Mouse (Mus musculus) midbrain, embryonic 15.5 days (tissue): ENCODE measurements around the gene Fscn1. TPM values are rescaled to one million over a fixed set of nuclear protein-coding genes. Genes with fewer than 3 reads are reported as not detected.

Experiments used
- ATAC-seq: fragments of 200-750 bp; cut with Nextera tagmentation; replicated peaks from 2 replicates; pipeline ENCODE4 v1.8.0; 2017; ENCODE audit warnings: moderate TSS enrichment
- H3K27ac ChIP-seq: fragments of 300-500 bp; sonication (generic); 2 replicates; pipeline ENCODE4 v1.5.1; 2015; ENCODE audit warnings: mild to moderate bottlenecking, inconsistent platforms
- H3K27me3 ChIP-seq: fragments of 300-500 bp; sonication (generic); replicated peaks from 2 replicates; pipeline ENCODE4 v1.6.1; 2015; ENCODE audit warnings: inconsistent platforms
- H3K36me3 ChIP-seq: fragments of 300-500 bp; sonication (generic); replicated peaks from 2 replicates; pipeline ENCODE4 v1.6.1; 2015; ENCODE audit warnings: inconsistent platforms
- H3K4me1 ChIP-seq: fragments of 300-500 bp; sonication (generic); 2 replicates; pipeline ENCODE4 v1.6.1; 2015; ENCODE audit warnings: inconsistent platforms
- H3K4me2 ChIP-seq: fragments of 300-500 bp; sonication (generic); 2 replicates; pipeline ENCODE4 v1.6.1; 2015; ENCODE audit warnings: inconsistent platforms, mild to moderate bottlenecking, moderate library complexity
- H3K4me3 ChIP-seq: fragments of 300-500 bp; sonication (generic); 2 replicates; pipeline ENCODE4 v1.5.1; 2015; ENCODE audit warnings: mild to moderate bottlenecking, inconsistent platforms
- H3K9ac ChIP-seq: fragments of 300-500 bp; sonication (generic); 2 replicates; pipeline ENCODE4 v1.6.1; 2015; ENCODE audit warnings: mild to moderate bottlenecking, inconsistent platforms
- H3K9me3 ChIP-seq: fragments of 300-500 bp; sonication (generic); 2 replicates; pipeline ENCODE4 v1.6.1; 2016; ENCODE audit warnings: inconsistent platforms
- WGBS: fragments of 180-500 bp; shearing (Covaris S2); methylation state at CpG from one replicate; pipeline ENCODE4 v1.1.7; 2015; ENCODE audit warnings: mixed read lengths; 5-methylcytosine and 5-hydroxymethylcytosine counted together
- polyA plus RNA-seq: library from polyadenylated mRNA; unstranded; fragments of >200 nt; fragmentation: Nextera tagmentation; extraction: Ambion mirVana; gene quantifications from 2 replicates; pipeline ENCODE4 v1.2.1, GENCODE M21; 2015

Gene Fscn1
- polyA plus RNA-seq = 507 and 508 TPM in 2 replicates

GRCm38 (mm10) chr5:142959576-142960556 lies at the start of gene Fscn1:
Fscn1 (plus strand) TSS chr5:142960343.
- Histone ChIP-seq H3K9me3 (no peaks in the 10 kb centered on the region), H3K4me3 (peak within 1 kb of the TSS; percentile 87), H3K9ac (peak within 1 kb of the TSS; percentile 99), H3K27me3 (no peaks in the 10 kb centered on the region), H3K4me2 (peak within 1 kb of the TSS; percentile 92), H3K27ac (peak within 1 kb of the TSS; percentile 96), H3K36me3 (no peaks in the 10 kb centered on the region), H3K4me1 (peaks cover 25% of the 10 kb centered on the region)
- peak; percentile 74 for ATAC-seq
- WGBS = 7% methylated on average over 44 of the region's 44 CpGs

GRCm38 (mm10) chr5:142911629-142912028 lies 48.5 kb upstream of the Fscn1 start:
- no peak overlapping the region for H3K9ac ChIP-seq
- no peaks in the 10 kb centered on the region for H3K9me3 ChIP-seq
- H3K27ac ChIP-seq = no peak overlapping the region
- no peaks in the 10 kb centered on the region for H3K27me3 ChIP-seq
- no peak overlapping the region for H3K4me2 ChIP-seq
- H3K4me1 ChIP-seq = peaks cover 19% of the 10 kb centered on the region
- no peak for ATAC-seq
- no peak overlapping the region for H3K4me3 ChIP-seq
- WGBS = 86% methylated on average over 2 of the region's 2 CpGs
- H3K36me3 ChIP-seq = no peaks in the 10 kb centered on the region

GRCm38 (mm10) chr5:142912320-142912719 lies 47.8 kb upstream of the Fscn1 start:
- no peak for ATAC-seq
- Histone ChIP-seq H3K27ac (no peak overlapping the region), H3K27me3 (no peaks in the 10 kb centered on the region), H3K4me3 (no peak overlapping the region), H3K36me3 (no peaks in the 10 kb centered on the region), H3K9ac (no peak overlapping the region), H3K4me1 (peaks cover 15% of the 10 kb centered on the region), H3K9me3 (no peaks in the 10 kb centered on the region), H3K4me2 (no peak overlapping the region)
- 91% methylated on average over 3 of the region's 3 CpGs for WGBS

GRCm38 (mm10) chr5:142912739-142913138 lies 47.4 kb upstream of the Fscn1 start:
- no peaks in the 10 kb centered on the region for H3K9me3 ChIP-seq
- no peak overlapping the region for H3K27ac ChIP-seq
- no peak for ATAC-seq
- H3K4me1 ChIP-seq = peaks cover 11% of the 10 kb centered on the region
- H3K36me3 ChIP-seq = no peaks in the 10 kb centered on the region
- H3K9ac ChIP-seq = no peak overlapping the region
- 82% methylated on average over 4 of the region's 4 CpGs for WGBS
- H3K4me2 ChIP-seq = no peak overlapping the region
- no peak overlapping the region for H3K4me3 ChIP-seq
- H3K27me3 ChIP-seq = no peaks in the 10 kb centered on the region

GRCm38 (mm10) chr5:142915231-142915630 lies 44.9 kb upstream of the Fscn1 start:
- Histone ChIP-seq H3K4me2 (no peak overlapping the region), H3K4me3 (no peak overlapping the region), H3K36me3 (no peaks in the 10 kb centered on the region), H3K27me3 (no peaks in the 10 kb centered on the region), H3K4me1 (no peaks in the 10 kb centered on the region), H3K27ac (no peak overlapping the region), H3K9ac (no peak overlapping the region), H3K9me3 (no peaks in the 10 kb centered on the region)
- 92% methylated on average over 11 of the region's 11 CpGs for WGBS
- no peak for ATAC-seq

GRCm38 (mm10) chr5:142916593-142916992 lies 43.5 kb upstream of the Fscn1 start:
- H3K36me3 ChIP-seq = no peaks in the 10 kb centered on the region
- 82% methylated on average over 7 of the region's 7 CpGs for WGBS

GRCm38 (mm10) chr5:142917402-142917801 lies 42.7 kb upstream of the Fscn1 start:
- WGBS = 92% methylated on average over 8 of the region's 8 CpGs
- no peaks in the 10 kb centered on the region for H3K27me3 ChIP-seq
- no peak overlapping the region for H3K27ac ChIP-seq
- no peak overlapping the region for H3K9ac ChIP-seq
- H3K4me1 ChIP-seq = no peaks in the 10 kb centered on the region
- H3K4me3 ChIP-seq = no peak overlapping the region
- H3K9me3 ChIP-seq = no peaks in the 10 kb centered on the region
- H3K36me3 ChIP-seq = no peaks in the 10 kb centered on the region
- H3K4me2 ChIP-seq = no peak overlapping the region
- ATAC-seq = no peak

More at GRCm38 (mm10) chr5:142916593-142916992, 43.5 kb upstream of the Fscn1 start:
- Histone ChIP-seq H3K4me2 (no peak overlapping the region), H3K9ac (no peak overlapping the region), H3K9me3 (no peaks in the 10 kb centered on the region), H3K27ac (no peak overlapping the region), H3K27me3 (no peaks in the 10 kb centered on the region), H3K4me3 (no peak overlapping the region), H3K4me1 (no peaks in the 10 kb centered on the region)
- no peak for ATAC-seq

- no peak for ATAC-seq
Observed at GRCm38 (mm10) chr5:142920311-142921073, 39.7 kb upstream of the Fscn1 start.

GRCm38 (mm10) chr5:142921074-142921459 lies 39.1 kb upstream of the Fscn1 start:
- no peaks in the 10 kb centered on the region for H3K9me3 ChIP-seq
- H3K36me3 ChIP-seq = no peaks in the 10 kb centered on the region
- no peak overlapping the region for H3K4me3 ChIP-seq
- WGBS = 85% methylated on average over 6 of the region's 6 CpGs
- no peak overlapping the region for H3K9ac ChIP-seq
- H3K4me2 ChIP-seq = no peak overlapping the region
- H3K4me1 ChIP-seq = peaks cover 3% of the 10 kb centered on the region; the same call in 1 of the 2 replicates
- no peak overlapping the region for H3K27ac ChIP-seq
- no peak for ATAC-seq
- no peaks in the 10 kb centered on the region for H3K27me3 ChIP-seq

More at GRCm38 (mm10) chr5:142920311-142921073, 39.7 kb upstream of the Fscn1 start:
- Histone ChIP-seq H3K4me1 (no peaks in the 10 kb centered on the region), H3K4me3 (no peak overlapping the region), H3K9ac (no peak overlapping the region), H3K36me3 (no peaks in the 10 kb centered on the region), H3K27me3 (no peaks in the 10 kb centered on the region), H3K9me3 (no peaks in the 10 kb centered on the region), H3K4me2 (no peak overlapping the region), H3K27ac (no peak overlapping the region)
- 71% methylated on average over 8 of the region's 8 CpGs for WGBS

GRCm38 (mm10) chr5:142922251-142922650 lies 37.9 kb upstream of the Fscn1 start:
- Histone ChIP-seq H3K27ac (no peak overlapping the region), H3K36me3 (no peaks in the 10 kb centered on the region), H3K4me1 (peaks cover 7% of the 10 kb centered on the region; the same call in 1 of the 2 replicates), H3K9me3 (no peaks in the 10 kb centered on the region), H3K4me2 (no peak overlapping the region), H3K4me3 (no peak overlapping the region), H3K9ac (no peak overlapping the region), H3K27me3 (no peaks in the 10 kb centered on the region)
- WGBS = 88% methylated on average over 5 of the region's 5 CpGs
- ATAC-seq = no peak

GRCm38 (mm10) chr5:142923781-142924180 lies 36.4 kb upstream of the Fscn1 start:
- H3K27me3 ChIP-seq = peaks cover 2% of the 10 kb centered on the region
- H3K9ac ChIP-seq = no peak overlapping the region
- H3K36me3 ChIP-seq = no peaks in the 10 kb centered on the region
- 77% methylated on average over 3 of the region's 3 CpGs for WGBS
- no peaks in the 10 kb centered on the region for H3K9me3 ChIP-seq
- H3K4me3 ChIP-seq = no peak overlapping the region
- no peak overlapping the region for H3K27ac ChIP-seq
- no peak overlapping the region for H3K4me2 ChIP-seq
- H3K4me1 ChIP-seq = peaks cover 9% of the 10 kb centered on the region
- ATAC-seq = no peak

GRCm38 (mm10) chr5:142924336-142924959 lies 35.7 kb upstream of the Fscn1 start:
- H3K27me3 ChIP-seq = peaks cover 8% of the 10 kb centered on the region
- 83% methylated on average over 11 of the region's 12 CpGs for WGBS
- H3K4me1 ChIP-seq = peaks cover 15% of the 10 kb centered on the region
- no peak overlapping the region for H3K4me2 ChIP-seq
- ATAC-seq = no peak
- H3K27ac ChIP-seq = no peak overlapping the region
- no peak overlapping the region for H3K9ac ChIP-seq
- no peaks in the 10 kb centered on the region for H3K9me3 ChIP-seq
- no peak overlapping the region for H3K4me3 ChIP-seq
- H3K36me3 ChIP-seq = no peaks in the 10 kb centered on the region
